Mouse (Mus musculus): ENCODE measurements around the gene Ttc34.
A peak's percentile ranks its signal among the peaks of the same experiment; 100 is the strongest.

Gene Ttc34

DNA sequence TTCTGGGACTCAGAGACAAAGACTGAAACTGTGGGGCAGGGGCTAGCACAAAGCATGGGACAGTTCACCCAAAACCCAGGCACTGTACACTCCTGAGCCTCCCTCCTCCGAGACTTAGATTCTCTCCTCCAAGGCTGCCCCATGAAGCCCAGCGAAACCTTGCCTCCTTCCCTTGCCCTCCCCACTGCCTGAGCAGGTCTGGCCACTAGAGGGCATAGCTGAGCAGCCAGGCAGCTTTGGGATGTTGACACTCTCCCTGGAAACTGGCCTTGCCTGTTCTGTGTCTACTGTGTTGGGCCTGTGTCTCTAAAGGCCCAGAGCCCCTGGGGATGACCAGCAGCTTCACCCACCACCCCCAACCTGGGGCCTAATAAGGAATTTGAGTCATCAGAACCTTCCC lies at the start of gene Ttc34:
Ttc34 (plus strand) TSS at position 290 of the 400 bp plus-strand sequence.
- peak; percentile 57 for DNase-seq (ENCODE audit: low read depth, low spot score)

DNA sequence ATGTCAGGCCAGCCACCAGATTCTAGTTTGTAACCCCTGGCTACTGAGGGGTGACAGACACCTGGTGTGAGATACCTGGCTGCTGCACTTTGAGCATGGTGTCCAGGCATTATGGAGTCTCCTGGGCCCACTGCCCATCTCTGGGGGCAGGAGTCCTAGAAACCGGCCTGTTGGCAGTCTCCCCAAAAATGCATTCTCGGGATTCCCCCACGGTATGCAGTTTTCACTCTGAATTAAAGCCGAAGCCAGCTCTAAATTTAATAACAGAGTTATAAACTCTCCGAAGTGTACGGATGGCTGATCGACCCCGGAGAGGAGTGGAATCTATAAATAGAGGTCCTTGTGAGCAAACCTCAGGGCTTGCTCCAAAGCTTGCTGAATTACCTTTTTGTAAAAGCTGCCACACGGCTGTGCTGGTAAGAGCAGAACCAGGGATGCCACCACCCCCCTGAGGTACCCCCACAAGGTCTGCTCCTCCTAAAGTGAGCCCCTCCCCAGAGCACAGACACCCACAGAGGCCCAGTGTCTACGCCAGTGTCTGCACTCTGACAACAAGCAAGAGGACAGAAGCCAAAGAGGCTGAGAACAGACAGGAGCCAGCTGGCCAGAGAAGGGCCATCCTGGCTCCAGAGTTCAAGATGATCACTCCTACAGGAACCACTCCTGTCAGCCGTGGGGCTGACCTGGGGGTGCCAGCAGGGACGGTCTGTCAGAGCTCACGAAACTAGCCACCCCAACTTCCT lies 49.1 kb upstream of the Ttc34 start:
- DNase-seq (ENCODE audit: low read depth, low spot score): no peak

DNA sequence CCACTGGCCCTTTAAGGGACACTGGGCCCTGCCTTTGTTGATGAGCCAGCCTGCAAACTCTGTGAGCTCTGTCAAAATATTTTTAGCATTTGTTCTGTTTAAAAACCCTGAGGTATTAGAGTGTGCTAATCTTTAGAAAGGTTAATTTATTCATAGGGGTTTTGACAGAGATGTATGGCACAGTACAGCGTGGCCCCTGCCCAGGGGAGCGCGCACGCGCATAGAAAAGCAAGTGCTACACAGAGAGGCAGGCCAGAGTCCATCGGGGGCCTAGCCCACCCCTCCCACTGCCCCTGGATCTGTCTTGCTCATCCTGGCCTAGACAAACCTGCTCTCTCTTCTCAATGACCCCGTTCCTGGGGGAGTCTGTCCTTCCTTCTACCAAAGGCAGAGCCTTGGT lies 45.4 kb upstream of the Ttc34 start:
- DNase-seq (ENCODE audit: low read depth, low spot score): no peak

DNA sequence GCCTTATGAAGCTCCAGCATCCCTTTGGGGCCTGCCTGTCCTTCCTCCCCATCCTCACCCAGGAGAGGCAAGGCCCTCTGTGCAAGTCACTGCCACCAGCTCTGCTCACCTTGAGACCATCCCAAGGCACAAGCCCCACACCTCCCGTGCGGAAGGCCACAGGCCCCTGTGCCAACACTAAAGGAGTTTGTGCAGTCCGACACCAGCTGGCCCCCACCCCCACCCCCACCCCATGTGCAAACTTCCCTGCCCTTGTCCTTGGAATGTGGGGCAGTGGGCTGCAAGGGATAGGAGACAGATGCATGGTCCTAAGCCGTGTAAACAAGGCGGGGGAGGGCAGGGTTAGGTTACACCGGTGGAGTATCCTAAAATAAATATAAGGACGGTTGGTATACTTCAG lies 43.8 kb upstream of the Ttc34 start:
- DNase-seq (ENCODE audit: low read depth, low spot score): no peak

DNA sequence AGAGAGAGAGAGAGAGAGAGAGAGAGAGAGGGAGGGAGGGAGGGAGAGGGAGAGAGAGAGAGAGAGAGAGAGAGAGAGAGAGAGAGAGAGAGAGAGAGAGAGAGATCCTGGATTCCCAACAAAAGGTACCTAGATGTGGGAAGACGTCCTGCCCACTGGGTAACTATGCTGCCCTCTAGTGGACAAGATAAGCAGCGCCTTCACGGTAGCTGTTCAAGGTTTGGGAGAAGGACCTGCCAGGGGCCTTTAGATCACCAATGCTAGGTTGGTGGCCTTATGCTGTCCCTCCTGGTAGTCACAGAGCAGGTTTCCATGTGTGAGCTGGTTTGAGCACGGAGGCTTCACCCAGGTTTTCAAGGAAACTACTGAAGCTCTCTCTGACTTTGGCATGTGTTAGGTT lies 39.4 kb upstream of the Ttc34 start:
- DNase-seq (ENCODE audit: low read depth, low spot score): peak; percentile 72

DNA sequence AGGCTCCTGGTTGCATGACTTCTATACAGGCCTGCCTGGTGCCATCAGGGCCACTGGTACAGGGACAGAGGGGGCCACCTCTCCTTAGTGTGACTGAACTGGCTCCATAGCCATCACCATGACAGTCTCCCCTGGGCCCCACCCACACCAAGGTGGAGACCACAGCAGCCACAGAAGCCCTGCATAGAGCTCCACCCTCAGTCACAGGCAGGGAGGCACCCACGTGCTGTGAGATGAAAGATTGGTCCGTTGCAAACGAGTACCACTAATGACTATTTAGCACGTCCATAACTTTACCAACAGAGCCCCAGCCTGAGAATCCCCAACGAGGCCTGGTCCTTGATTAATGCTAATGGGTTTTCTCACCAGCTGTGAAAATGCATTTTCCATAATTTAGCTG lies 36.7 kb upstream of the Ttc34 start:
- DNase-seq (ENCODE audit: low read depth, low spot score): no peak

DNA sequence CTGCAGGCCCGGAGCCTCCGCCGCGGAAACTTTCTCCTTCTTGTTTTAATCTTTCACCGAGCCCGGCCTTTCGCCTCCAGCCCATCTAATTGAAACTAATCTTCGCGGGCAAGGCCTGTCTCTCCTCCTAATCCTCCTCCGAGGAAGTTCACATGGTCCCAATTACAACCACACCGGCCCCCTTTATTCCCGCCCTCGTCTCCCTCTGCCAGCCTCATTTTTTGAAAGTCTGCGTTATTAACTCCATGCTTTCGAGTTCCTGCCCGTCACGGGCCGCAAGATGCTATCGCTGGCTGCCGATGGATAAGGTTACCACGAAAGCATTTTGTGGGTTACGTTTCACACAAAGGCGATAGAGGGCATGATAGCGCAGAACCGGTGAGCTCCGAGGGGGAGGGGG lies 35.0 kb upstream of the Ttc34 start:
- DNase-seq (ENCODE audit: low read depth, low spot score): no peak

DNA sequence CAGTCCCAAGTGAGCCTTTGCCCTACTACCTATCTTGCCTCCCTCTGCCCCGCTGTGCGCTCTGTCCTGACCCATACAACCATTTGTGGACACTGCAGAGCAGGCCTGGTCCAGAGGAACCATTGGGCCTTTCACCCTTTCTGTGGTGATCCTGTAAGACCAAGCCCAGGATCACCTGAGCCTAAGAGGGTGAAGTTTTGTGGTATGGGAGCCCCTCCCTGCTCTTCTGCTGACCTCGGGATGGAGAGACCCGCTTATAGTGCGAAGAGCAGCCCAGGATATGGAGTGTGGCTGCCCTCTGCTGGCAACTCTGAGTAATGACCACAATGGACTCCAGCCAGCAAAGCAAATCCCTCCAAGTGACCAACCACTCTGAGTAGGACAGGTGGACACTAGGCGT lies 11.6 kb upstream of the Ttc34 start:
- peak; percentile 68 for DNase-seq (ENCODE audit: low read depth, low spot score)

DNA sequence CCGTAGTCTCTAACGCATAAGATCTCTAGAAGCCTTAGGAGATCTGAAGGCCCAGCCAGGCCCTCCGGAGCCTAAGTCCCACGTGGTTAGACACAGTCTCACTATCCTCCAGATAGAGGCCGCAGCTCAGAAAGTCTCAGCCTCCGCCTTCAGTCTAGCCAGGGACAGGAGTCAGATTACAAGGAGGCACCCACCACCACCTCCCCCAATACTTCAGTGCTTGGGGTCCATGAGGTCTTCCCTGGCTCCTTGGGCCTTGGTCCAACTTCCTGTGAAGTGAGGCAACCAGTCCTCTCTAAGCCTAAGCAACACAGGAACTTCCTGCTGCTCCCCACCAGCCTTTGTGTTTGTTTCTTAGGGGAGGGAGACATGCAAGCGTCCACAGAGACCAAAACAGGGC lies 11.0 kb upstream of the Ttc34 start:
- no peak for DNase-seq (ENCODE audit: low read depth, low spot score)

DNA sequence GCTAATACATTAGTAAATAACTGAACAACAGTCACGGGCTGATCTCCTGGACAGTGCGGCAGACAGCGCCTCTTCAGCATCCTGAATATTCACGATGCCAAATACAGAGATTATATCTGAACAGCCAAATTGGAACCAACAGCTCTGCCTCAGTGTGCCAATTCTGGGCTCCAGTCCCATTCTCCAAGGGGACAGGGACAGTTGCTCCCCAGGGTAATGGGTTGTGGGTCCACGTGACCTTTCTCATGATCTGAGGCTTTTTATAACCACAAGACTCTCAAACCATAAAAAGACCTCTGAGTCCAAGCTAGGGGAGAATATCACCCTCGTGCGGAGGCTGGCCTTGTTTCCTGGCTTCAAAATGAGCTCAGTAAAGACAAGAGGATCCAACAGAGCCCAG lies 10.1 kb upstream of the Ttc34 start:
- DNase-seq (ENCODE audit: low read depth, low spot score): no peak

DNA sequence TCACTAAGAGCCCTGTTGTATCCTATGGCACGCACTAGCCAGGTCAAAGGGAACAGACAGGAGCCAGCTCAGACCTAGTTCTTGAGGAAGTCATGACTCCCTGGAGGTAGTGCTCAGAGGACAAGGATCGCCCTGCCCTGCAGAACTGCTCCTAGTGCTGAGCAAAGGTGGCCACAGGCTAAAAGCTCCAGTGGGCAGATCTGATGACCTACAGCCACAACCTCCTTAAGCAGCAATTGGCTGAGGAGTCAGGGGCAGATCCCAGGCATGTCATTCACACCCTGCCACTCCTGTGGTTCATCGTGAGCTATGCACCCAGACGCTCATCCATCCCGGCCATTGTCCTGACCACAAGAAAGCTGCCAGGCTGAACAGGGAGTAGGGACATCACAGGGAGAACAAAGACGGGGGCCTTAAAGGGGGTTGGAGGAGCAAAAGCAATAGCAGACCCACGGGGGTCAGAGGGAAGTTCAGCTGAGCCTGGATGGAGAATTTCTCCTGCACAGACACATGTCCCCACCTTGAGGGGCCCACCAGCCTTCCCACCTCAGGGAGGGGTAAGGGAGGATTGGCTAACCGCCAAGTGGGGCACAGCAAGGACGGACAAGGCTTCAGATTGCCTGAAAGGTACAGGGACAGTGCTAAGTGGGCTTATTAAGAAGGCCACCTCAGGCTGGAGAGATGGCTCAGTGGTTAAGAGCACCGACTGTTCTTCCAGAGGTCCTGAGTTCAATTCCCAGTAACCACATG lies 9.2 kb upstream of the Ttc34 start:
- DNase-seq (ENCODE audit: low read depth, low spot score): no peak

DNA sequence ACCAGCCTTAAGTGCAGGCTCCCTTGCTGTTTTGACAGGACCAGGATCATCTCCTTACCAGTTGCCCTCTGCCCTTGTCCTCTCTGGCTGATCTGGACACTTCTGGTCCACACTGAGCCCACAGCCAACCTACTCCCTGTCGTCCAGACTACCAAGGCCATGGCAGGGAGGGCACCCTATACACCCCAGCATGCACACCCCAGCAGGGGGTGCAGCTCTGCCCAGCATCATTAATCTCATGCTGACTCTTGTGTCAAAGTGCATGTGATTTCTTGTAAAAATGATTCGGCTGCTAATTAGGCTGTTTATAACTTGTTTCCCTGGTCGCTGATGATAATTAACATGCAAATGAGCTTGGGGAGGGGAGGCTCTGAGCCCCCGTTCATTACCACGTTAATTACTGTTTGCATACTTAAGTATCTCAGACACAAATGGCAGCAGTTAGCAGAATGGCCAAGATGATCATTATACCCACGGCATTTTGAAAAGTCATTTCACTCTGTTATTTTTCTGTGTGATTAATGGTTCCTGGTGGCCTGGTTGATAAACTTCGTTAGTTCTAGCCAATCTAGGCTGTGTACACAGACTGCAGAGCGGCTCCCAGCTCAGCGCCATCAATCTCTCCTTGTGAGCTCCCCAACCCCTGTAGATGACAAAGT lies 5.2 kb upstream of the Ttc34 start:
- DNase-seq (ENCODE audit: low read depth, low spot score): no peak

DNA sequence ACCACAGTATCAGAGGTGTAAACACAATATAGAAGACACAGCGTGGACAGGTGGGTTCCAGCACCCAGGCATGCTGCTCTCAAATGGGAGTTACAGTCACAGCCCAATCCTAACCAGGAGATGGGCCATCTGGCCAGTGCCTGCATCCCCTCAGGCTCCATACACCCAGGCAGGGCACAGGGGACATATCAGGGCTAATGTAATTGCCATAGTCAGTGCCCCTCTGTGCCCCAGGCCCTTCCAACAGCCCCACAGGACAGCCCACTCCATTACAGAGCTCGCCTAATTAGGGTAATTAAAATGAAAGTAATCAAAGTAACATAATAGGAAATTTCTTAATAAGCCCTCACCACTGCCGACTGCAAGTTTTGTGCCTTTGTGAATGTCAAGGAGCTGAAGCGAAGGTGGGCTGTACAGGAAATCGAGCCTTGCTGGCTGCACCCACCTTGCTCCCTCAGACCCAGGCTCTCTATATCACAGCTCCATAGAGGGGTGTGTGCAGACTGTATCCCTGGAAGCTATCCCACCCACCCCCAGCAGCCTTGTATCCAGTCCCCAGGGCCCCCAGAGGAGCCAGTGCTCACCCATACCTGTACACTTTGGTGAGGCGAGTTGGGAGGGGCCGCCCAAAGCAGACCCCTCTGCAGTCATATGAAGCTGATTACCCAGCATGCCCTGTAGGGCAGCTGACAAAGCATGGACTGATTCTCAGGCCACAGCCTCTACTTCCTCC lies 910 bp upstream of the Ttc34 start:
- no peak for DNase-seq (ENCODE audit: low read depth, low spot score)

DNA sequence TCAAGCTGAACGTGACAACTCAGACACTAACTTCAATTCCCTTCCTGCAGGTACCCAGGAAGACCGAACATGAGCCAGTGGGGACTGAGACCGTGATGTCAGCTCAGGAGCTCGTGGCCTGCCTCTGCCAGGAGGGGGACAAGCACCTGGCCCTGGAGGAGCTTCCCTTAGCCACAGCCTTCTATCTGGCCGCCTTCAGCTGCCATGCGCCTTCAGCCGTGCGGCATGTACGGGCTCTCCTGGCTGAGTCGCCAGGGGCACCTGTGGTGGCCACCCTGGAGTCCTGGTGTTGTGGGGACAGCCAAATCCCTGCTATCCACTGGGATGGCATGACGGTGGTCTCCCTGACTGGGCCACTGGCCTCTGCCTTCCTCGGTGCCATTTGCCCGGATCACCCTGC lies 1.5 kb downstream of the Ttc34 start:
- DNase-seq (ENCODE audit: low read depth, low spot score): no peak

DNA sequence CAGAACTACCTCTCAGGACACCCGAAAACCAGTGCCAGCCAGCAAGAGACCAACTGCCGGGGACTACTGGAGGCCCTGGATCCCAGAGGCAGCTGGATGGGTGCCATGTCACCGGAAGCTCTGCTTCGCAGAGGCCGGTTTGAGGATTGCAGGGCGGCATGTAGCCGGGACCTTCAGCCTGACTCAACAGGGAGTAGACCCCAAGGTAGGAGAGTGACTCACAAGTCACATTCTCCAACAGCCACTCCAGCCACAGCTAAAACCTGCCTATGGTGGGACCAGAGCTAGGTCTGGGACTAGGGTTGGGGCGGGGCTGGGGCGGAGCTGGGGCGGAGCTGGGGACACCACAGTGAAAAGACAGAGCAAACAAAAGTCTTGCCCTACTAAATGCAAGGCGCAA lies 2.1 kb downstream of the Ttc34 start:
- DNase-seq (ENCODE audit: low read depth, low spot score): no peak

DNA sequence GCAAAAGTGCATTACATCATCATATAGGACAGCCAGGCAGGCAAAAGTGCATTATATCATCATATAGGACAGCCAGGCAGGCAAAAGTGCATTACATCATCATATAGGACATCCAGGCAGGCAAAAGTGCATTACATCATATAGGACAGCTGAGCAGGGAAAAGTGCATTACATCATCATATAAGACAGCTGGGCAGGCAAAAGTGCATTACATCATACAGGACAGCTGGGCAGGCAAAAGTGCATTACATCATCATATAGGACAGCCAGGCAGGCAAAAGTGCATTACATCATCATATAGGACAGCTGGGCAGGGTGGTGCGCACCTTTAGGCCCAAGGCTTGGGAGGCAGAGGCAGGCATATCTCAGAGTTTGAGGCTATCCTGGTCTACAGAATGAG lies 15.4 kb downstream of the Ttc34 start:
- DNase-seq (ENCODE audit: low read depth, low spot score): no peak

DNA sequence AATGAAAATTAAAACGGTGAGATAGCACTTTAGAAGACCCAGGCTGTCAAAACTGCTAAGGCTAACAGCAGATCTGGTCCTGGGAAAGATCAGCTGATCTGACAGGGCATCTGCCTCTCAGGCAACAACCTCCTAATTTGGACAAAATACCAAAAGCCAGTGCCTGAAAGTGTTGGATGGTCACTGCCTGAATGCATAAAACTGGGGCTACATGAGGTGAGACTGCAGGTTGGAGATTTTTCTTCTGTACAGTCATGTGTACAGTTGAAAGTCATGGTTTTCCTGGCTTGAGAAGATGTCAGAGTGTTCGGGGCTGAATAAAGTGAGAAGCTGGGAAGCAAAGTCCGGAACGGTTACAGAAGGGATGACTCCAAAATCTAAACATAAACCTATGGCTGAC lies 16.6 kb downstream of the Ttc34 start:
- no peak for DNase-seq (ENCODE audit: low read depth, low spot score)

DNA sequence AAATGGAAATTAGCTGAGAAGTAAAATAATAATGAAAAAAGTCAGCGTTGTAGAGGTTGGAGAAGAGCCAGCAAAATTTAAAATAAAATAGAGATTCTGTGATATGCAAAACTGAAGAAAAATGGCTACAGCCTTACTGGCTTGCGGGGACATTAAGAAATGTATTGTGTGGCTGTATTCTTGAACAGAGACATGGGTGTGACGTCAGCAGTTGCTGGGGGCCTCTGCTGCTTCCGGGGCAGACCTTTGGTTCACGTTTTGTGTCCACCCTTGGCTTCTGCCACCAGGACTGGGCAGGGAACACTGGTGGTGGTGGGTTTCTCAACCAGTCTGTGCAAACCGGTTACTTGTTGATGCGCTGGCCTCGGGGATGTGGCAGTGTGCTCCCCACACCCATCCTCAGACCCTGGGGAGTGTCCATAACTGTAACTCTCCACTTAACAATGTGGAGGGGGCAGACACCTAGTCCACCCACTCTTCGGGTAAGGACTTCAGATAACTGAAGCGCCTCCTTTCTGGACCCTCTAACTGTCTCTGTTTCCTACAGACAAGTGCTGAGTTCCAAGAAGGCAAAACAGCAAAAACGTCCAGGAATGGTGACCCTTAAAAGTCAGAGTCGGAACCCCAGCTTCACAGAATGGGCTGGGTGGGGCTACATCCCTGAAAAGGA lies 17.6 kb downstream of the Ttc34 start:
- DNase-seq (ENCODE audit: low read depth, low spot score): no peak

DNA sequence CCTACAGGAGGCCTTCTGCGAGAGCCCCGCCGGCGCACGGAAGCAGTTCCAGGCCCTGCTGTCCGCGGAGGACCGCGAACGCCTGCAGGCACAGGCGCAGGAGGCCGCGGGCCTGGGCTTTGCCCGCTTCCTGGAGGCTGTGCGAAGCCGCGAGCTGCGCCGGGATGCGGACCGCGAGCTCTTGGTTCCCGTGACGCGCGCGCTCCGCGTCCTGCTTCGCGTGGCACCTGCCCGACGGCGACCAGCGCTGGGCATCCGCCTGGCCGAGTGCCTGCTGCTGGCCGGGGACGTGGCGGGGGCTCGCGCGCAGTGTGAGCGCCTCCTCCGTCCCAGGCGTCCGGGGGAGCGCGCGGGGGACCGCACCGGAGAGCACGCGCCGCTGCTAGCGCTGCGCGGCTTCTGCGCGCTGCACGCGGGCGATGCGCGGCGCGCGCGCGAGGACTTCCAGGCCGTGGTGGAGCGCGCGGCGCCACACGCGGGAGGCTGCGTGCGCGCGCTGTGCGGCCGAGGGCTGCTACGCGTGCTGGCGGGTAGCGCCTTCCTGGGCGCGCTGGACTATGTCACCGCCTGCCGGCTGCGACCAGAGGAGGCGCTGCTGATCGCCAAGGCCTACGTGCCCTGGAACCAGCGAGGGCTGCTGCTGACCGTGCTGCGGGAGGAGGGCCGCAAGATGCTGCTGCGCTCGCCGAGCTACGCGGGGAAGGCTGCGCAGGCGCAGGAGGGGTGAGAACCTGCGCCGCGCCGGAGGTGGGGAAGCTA lies 18.6 kb downstream of the Ttc34 start:
- no peak for DNase-seq (ENCODE audit: low read depth, low spot score)

DNA sequence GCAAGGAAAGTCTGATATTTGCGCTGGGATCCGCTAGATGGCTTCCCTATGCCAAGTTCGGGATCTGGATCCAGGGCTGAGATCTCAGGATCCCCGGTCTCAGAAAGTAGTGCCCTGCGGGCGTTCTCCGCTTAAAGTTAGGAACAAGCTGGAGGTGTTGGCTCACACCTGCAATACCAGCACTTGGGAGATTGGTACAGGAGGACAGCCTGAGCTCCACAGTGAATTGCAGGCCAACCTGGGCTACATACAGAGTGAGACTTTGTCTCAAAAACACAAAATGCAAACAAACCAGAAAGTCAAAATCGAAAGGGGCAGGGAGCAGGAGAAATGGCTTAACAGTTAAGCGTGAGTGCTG lies 19.2 kb downstream of the Ttc34 start:
- DNase-seq (ENCODE audit: low read depth, low spot score): no peak

DNA sequence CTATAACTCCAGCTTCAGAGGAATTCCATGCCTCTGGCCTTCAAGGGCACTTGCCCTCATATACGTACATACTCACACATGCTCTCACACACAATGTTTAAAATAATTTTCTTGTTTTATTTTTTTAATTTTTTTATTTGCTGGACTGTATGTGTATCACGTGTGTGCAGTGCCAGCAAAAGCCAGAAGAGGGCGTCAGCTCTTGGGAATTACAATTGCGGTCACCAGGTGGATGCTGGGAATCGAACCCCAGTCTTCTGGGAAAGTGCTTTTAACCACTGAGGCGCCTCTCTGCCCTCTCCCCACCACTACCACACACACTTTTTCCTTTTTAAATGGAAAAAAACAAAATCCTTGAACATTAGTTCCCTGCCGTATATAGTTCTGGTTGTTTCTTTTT lies 19.6 kb downstream of the Ttc34 start:
- DNase-seq (ENCODE audit: low read depth, low spot score): no peak

Data from 3T3-L1 (cell line).